Mouse (Mus musculus) heart, postnatal 0 days (tissue): ENCODE results near the gene Akap10.

ENCODE experiments used
- CTCF ChIP-seq: IDR thresholded peaks from 2 replicates; pipeline ENCODE4 v1.5.1; 2016; ENCODE audit warnings: antibody characterized with exemption, control low read depth, low read depth
- EP300 ChIP-seq: IDR thresholded peaks from 2 replicates; pipeline ENCODE4 v1.6.1; 2016; ENCODE audit warnings: antibody characterized with exemption, low read depth

- TF ChIP-seq CTCF: no peak
- no peak for TF ChIP-seq EP300
Observed at GRCm38 (mm10) chr11:61967034-61967433, 37.0 kb upstream of the Akap10 start.
